Mouse (Mus musculus) embryonic fibroblast, embryonic 13.5 days (primary cell): Measurements from ENCODE around the gene Gimap7.

Source experiments
- CTCF ChIP-seq: IDR thresholded peaks from 2 replicates; pipeline ENCODE4 v1.5.1; 2011; ENCODE audit warnings: mild to moderate bottlenecking, control low read depth, low read length, moderate library complexity, borderline replicate concordance; ENCODE audit not compliant: insufficient read depth
- POLR2A ChIP-seq: IDR thresholded peaks from 2 replicates; pipeline ENCODE4 v1.6.1; 2011; ENCODE audit warnings: low read depth, mild to moderate bottlenecking, control low read depth, low read length, moderate library complexity

GRCm38 (mm10) chr6:48745959-48746889, 27.8 kb downstream of the Gimap7 start, which contains the start of gene Gimap5:
- TF ChIP-seq CTCF (no peak), POLR2A (no peak)
